Mouse (Mus musculus): ENCODE data around the gene Cx3cl1.

DNA sequence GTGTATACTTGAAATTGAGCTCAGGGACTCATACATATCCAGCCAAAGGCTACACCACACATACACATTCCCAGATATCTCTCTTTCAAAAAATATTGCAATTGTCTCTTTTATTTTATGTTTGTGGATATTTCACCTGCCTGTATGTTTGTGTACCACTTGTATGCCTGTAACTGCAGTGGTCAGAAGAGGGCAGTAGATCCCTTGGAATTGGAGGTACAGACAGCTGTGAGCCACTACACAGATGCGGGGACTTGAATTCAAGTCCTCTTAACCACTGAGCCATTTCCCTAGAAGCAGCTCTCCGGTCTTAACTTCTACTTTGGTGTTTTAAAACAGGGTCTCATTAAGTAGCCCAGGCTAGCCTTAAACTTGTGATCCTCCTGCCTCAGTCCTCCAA lies 23.0 kb downstream of the Cx3cl1 start:
- TF ChIP-seq ZC3H11A (IDR thresholded peaks at IDR 0.05; ENCODE audit: borderline replicate concordance, low read depth, low read length) (no peak), MAFK (IDR thresholded peaks at IDR 0.05; ENCODE audit: insufficient read depth, low read depth, low read length) (no peak), ZNF384 (IDR thresholded peaks at IDR 0.05; ENCODE audit: low read depth, low read length) (no peak)

Data from ES-E14 (cell line).